Mouse (Mus musculus) myocyte (in vitro differentiated cells): ENCODE data around the gene Coro1a.

Experiments
- E2F4 ChIP-seq: IDR thresholded peaks from one replicate; pipeline ENCODE4 v1.6.1; 2011; ENCODE audit warnings: mild to moderate bottlenecking, control low read depth, moderate library complexity; ENCODE audit not compliant: insufficient read depth
- POLR2A ChIP-seq: IDR thresholded peaks from one replicate; pipeline ENCODE4 v1.6.1; 2011; ENCODE audit warnings: low read depth, mild to moderate bottlenecking, control low read depth, moderate library complexity; ENCODE audit not compliant: insufficient read length
- TCF12 ChIP-seq: IDR thresholded peaks from one replicate; pipeline ENCODE4 v1.6.1; 2011; ENCODE audit warnings: mild to moderate bottlenecking, control low read depth; ENCODE audit not compliant: poor library complexity, insufficient read depth, severe bottlenecking

- TF ChIP-seq E2F4 (no peak), TCF12 (no peak), POLR2A (no peak)
Observed at GRCm38 (mm10) chr7:126672111-126672510, 35.5 kb downstream of the Coro1a start.
